Mouse (Mus musculus) kidney, adult 2 months (tissue): ENCODE results near the gene Vrk1.

Experiments
- CTCF ChIP-seq: fragments of 200-500 bp; conservative IDR thresholded peaks from 2 replicates; pipeline ENCODE4 v1.5.1; 2011; ENCODE audit warnings: low read depth, mild to moderate bottlenecking, control low read depth, low read length, moderate library complexity, mixed read lengths; ENCODE audit not compliant: insufficient read depth, insufficient read length
- POLR2A ChIP-seq: fragments of 200-500 bp; IDR thresholded peaks from one replicate; pipeline ENCODE4 v1.6.1; 2011; ENCODE audit warnings: low read depth, low read length, control low read depth

- TF ChIP-seq POLR2A (no peak), CTCF (no peak)
Observed at GRCm38 (mm10) chr12:106030796-106031195, 20.8 kb downstream of the Vrk1 start.
